Mouse (Mus musculus) midbrain, embryonic 13.5 days (tissue): ENCODE results near the gene Coro7. TPM values are rescaled to one million over a fixed set of nuclear protein-coding genes. Genes with fewer than 3 reads are reported as not detected.

ENCODE experiments used
- ATAC-seq: fragments of 200-750 bp; cut with Nextera tagmentation; 2 replicates; pipeline ENCODE4 v1.8.0; 2017; ENCODE audit warnings: mild to moderate bottlenecking, moderate TSS enrichment, moderate library complexity
- H3K27ac ChIP-seq: fragments of 300-500 bp; sonication (generic); 2 replicates; pipeline ENCODE4 v1.5.1; 2015; ENCODE audit warnings: inconsistent platforms, mild to moderate bottlenecking, moderate library complexity
- H3K27me3 ChIP-seq: fragments of 300-500 bp; sonication (generic); 2 replicates; pipeline ENCODE4 v1.6.1; 2015; ENCODE audit warnings: mild to moderate bottlenecking, inconsistent platforms
- H3K36me3 ChIP-seq: fragments of 300-500 bp; sonication (generic); 2 replicates; pipeline ENCODE4 v1.6.1; 2015; ENCODE audit warnings: mild to moderate bottlenecking, inconsistent platforms
- H3K4me1 ChIP-seq: fragments of 300-500 bp; sonication (generic); replicated peaks from 2 replicates; pipeline ENCODE4 v1.6.1; 2015; ENCODE audit warnings: inconsistent platforms
- H3K4me2 ChIP-seq: fragments of 300-500 bp; sonication (generic); replicated peaks from 2 replicates; pipeline ENCODE4 v1.6.1; 2015; ENCODE audit warnings: moderate library complexity, mild to moderate bottlenecking, inconsistent platforms
- H3K4me3 ChIP-seq: fragments of 300-500 bp; sonication (generic); replicated peaks from 2 replicates; pipeline ENCODE4 v1.5.1; 2015; ENCODE audit warnings: mild to moderate bottlenecking, inconsistent platforms
- H3K9ac ChIP-seq: fragments of 300-500 bp; sonication (generic); replicated peaks from 2 replicates; pipeline ENCODE4 v1.6.1; 2015; ENCODE audit warnings: mild to moderate bottlenecking, inconsistent platforms
- H3K9me3 ChIP-seq: fragments of 300-500 bp; sonication (generic); 2 replicates; pipeline ENCODE4 v1.6.1; 2016; ENCODE audit warnings: mild to moderate bottlenecking, inconsistent platforms
- WGBS: fragments of 180-500 bp; shearing (Covaris S2); methylation state at CpG from one replicate; pipeline ENCODE4 v1.1.7; 2015; 5-methylcytosine and 5-hydroxymethylcytosine counted together
- polyA plus RNA-seq: library from polyadenylated mRNA; unstranded; fragments of >200 nt; fragmentation: Nextera tagmentation; extraction: Ambion mirVana; gene quantifications from 2 replicates; pipeline ENCODE4 v1.2.1, GENCODE M21; 2015

Coro7 gene
- polyA plus RNA-seq, 1 experiment from 2014 or later, result 26.5 TPM

- peaks cover 33% of the 10 kb centered on the region for H3K36me3 ChIP-seq
- H3K27me3 ChIP-seq, result no peaks in the 10 kb centered on the region
- no peaks in the 10 kb centered on the region for H3K9me3 ChIP-seq
- H3K4me2 ChIP-seq, result no peak overlapping the region
- WGBS, result 66% methylated on average over 4 of the region's 4 CpGs
- peak; percentile 13; the same call in 1 of the 2 replicates for ATAC-seq
- H3K9ac ChIP-seq, result 0 out of 2 replicates have a peak overlapping the region, but pooled peaks have one; percentile 8
- peaks cover 32% of the 10 kb centered on the region for H3K4me1 ChIP-seq
- no peak overlapping the region for H3K4me3 ChIP-seq
- peak overlapping the region; percentile 64 for H3K27ac ChIP-seq
These were observed 24.3 kb downstream of the Coro7 start for GRCm38 (mm10) chr16:4655251-4655734.

GRCm38 (mm10) chr16:4654706-4655105 is 24.9 kb downstream of the Coro7 start:
- Histone ChIP-seq H3K4me1 (peaks cover 32% of the 10 kb centered on the region), H3K4me3 (no peak overlapping the region), H3K27ac (no peak overlapping the region), H3K9me3 (no peaks in the 10 kb centered on the region), H3K4me2 (no peak overlapping the region), H3K36me3 (peaks cover 39% of the 10 kb centered on the region), H3K9ac (no peak overlapping the region), H3K27me3 (no peaks in the 10 kb centered on the region)
- no peak for ATAC-seq
- WGBS, result 86% methylated on average over 10 of the region's 10 CpGs

GRCm38 (mm10) chr16:4652707-4653416 is 26.7 kb downstream of the Coro7 start:
- ATAC-seq, result no peak
- peaks cover 22% of the 10 kb centered on the region for H3K4me1 ChIP-seq
- H3K9ac ChIP-seq, result no peak overlapping the region
- no peak overlapping the region for H3K27ac ChIP-seq
- H3K27me3 ChIP-seq, result no peaks in the 10 kb centered on the region
- H3K4me2 ChIP-seq, result no peak overlapping the region
- no peak overlapping the region for H3K4me3 ChIP-seq
- H3K36me3 ChIP-seq, result peaks cover 53% of the 10 kb centered on the region
- H3K9me3 ChIP-seq, result no peaks in the 10 kb centered on the region
- WGBS, result 80% methylated on average over 4 of the region's 4 CpGs

- Histone ChIP-seq H3K4me2 (no peak overlapping the region), H3K27ac (no peak overlapping the region), H3K4me3 (no peak overlapping the region), H3K9ac (no peak overlapping the region; the same call in 1 of the 2 replicates), H3K9me3 (no peaks in the 10 kb centered on the region), H3K27me3 (no peaks in the 10 kb centered on the region), H3K4me1 (peaks cover 20% of the 10 kb centered on the region), H3K36me3 (peaks cover 53% of the 10 kb centered on the region)
- ATAC-seq, result no peak
- 75% methylated on average over 7 of the region's 7 CpGs for WGBS
These were observed 28.0 kb downstream of the Coro7 start for GRCm38 (mm10) chr16:4651624-4652023.

GRCm38 (mm10) chr16:4651081-4651480 is 28.5 kb downstream of the Coro7 start:
- no peak overlapping the region for H3K27ac ChIP-seq
- no peaks in the 10 kb centered on the region for H3K9me3 ChIP-seq
- H3K4me3 ChIP-seq, result no peak overlapping the region
- no peaks in the 10 kb centered on the region for H3K27me3 ChIP-seq
- H3K36me3 ChIP-seq, result peaks cover 53% of the 10 kb centered on the region
- peaks cover 15% of the 10 kb centered on the region for H3K4me1 ChIP-seq
- H3K9ac ChIP-seq, result no peak overlapping the region
- WGBS, result 88% methylated on average over 1 of the region's 1 CpGs
- ATAC-seq, result no peak
- H3K4me2 ChIP-seq, result no peak overlapping the region

- 94% methylated on average over 3 of the region's 3 CpGs for WGBS
These were observed 29.4 kb downstream of the Coro7 start for GRCm38 (mm10) chr16:4650161-4650560.

GRCm38 (mm10) chr16:4649692-4650091 is 29.9 kb downstream of the Coro7 start:
- H3K4me2 ChIP-seq, result no peak overlapping the region
- H3K27me3 ChIP-seq, result no peaks in the 10 kb centered on the region
- no peak overlapping the region for H3K4me3 ChIP-seq
- 90% methylated on average over 11 of the region's 11 CpGs for WGBS
- H3K4me1 ChIP-seq, result peaks cover under 1% of the 10 kb centered on the region; the same call in 1 of the 2 replicates
- no peak for ATAC-seq
- no peak overlapping the region for H3K27ac ChIP-seq
- H3K9me3 ChIP-seq, result no peaks in the 10 kb centered on the region
- peaks cover 45% of the 10 kb centered on the region for H3K36me3 ChIP-seq
- H3K9ac ChIP-seq, result no peak overlapping the region

More at GRCm38 (mm10) chr16:4650161-4650560, 29.4 kb downstream of the Coro7 start:
- Histone ChIP-seq H3K4me2 (no peak overlapping the region), H3K9ac (no peak overlapping the region), H3K9me3 (no peaks in the 10 kb centered on the region), H3K4me1 (peaks cover 5% of the 10 kb centered on the region), H3K27me3 (no peaks in the 10 kb centered on the region), H3K4me3 (no peak overlapping the region), H3K36me3 (peaks cover 50% of the 10 kb centered on the region), H3K27ac (no peak overlapping the region)
- no peak for ATAC-seq

- no peak overlapping the region for H3K9ac ChIP-seq
These were observed 30.4 kb downstream of the Coro7 start for GRCm38 (mm10) chr16:4649211-4649610.

GRCm38 (mm10) chr16:4648416-4649023 is 31.1 kb downstream of the Coro7 start:
- Histone ChIP-seq H3K36me3 (peaks cover 48% of the 10 kb centered on the region), H3K27ac (no peak overlapping the region), H3K9ac (no peak overlapping the region), H3K27me3 (no peaks in the 10 kb centered on the region), H3K4me2 (no peak overlapping the region), H3K4me1 (peaks cover 12% of the 10 kb centered on the region), H3K9me3 (no peaks in the 10 kb centered on the region), H3K4me3 (no peak overlapping the region)
- 80% methylated on average over 28 of the region's 28 CpGs for WGBS
- ATAC-seq, result no peak

More at GRCm38 (mm10) chr16:4649211-4649610, 30.4 kb downstream of the Coro7 start:
- no peak overlapping the region for H3K4me3 ChIP-seq
- H3K4me2 ChIP-seq, result no peak overlapping the region
- peaks cover 43% of the 10 kb centered on the region for H3K36me3 ChIP-seq
- no peak overlapping the region for H3K27ac ChIP-seq
- ATAC-seq, result no peak
- H3K9me3 ChIP-seq, result no peaks in the 10 kb centered on the region
- 89% methylated on average over 5 of the region's 5 CpGs for WGBS
- peaks cover 5% of the 10 kb centered on the region for H3K4me1 ChIP-seq
- no peaks in the 10 kb centered on the region for H3K27me3 ChIP-seq

- no peak overlapping the region for H3K4me2 ChIP-seq
- H3K4me1 ChIP-seq, result peaks cover 20% of the 10 kb centered on the region
- no peak for ATAC-seq
- H3K27ac ChIP-seq, result no peak overlapping the region
- H3K9me3 ChIP-seq, result no peaks in the 10 kb centered on the region
- no peak overlapping the region for H3K4me3 ChIP-seq
- no peaks in the 10 kb centered on the region for H3K27me3 ChIP-seq
- peaks cover 41% of the 10 kb centered on the region for H3K36me3 ChIP-seq
- 82% methylated on average over 13 of the region's 13 CpGs for WGBS
- no peak overlapping the region for H3K9ac ChIP-seq
These were observed 31.9 kb downstream of the Coro7 start for GRCm38 (mm10) chr16:4647651-4648141.

GRCm38 (mm10) chr16:4646831-4647230 is 32.7 kb downstream of the Coro7 start:
- Histone ChIP-seq H3K4me1 (peaks cover 29% of the 10 kb centered on the region), H3K36me3 (peaks cover 32% of the 10 kb centered on the region), H3K4me2 (no peak overlapping the region), H3K27me3 (no peaks in the 10 kb centered on the region), H3K9me3 (no peaks in the 10 kb centered on the region), H3K27ac (no peak overlapping the region), H3K4me3 (no peak overlapping the region), H3K9ac (no peak overlapping the region)
- 86% methylated on average over 4 of the region's 4 CpGs for WGBS
- no peak for ATAC-seq

- peaks cover 26% of the 10 kb centered on the region for H3K36me3 ChIP-seq
- peaks cover 3% of the 10 kb centered on the region; the same call in 1 of the 2 replicates for H3K27me3 ChIP-seq
- WGBS, result 86% methylated on average over 4 of the region's 4 CpGs
- no peak for ATAC-seq
- no peak overlapping the region for H3K4me2 ChIP-seq
- H3K4me1 ChIP-seq, result peaks cover 34% of the 10 kb centered on the region
- H3K9me3 ChIP-seq, result no peaks in the 10 kb centered on the region
- no peak overlapping the region for H3K9ac ChIP-seq
- H3K27ac ChIP-seq, result no peak overlapping the region
- no peak overlapping the region for H3K4me3 ChIP-seq
These were observed 33.7 kb downstream of the Coro7 start for GRCm38 (mm10) chr16:4645867-4646266.
